Mouse (Mus musculus): ENCODE data around the gene A530016L24Rik. TPM values are rescaled to one million over a fixed set of nuclear protein-coding genes. Genes with fewer than 3 reads are reported as not detected.

The A530016L24Rik gene
- total and polyA plus RNA-seq, 3 experiments = not detected

DNA sequence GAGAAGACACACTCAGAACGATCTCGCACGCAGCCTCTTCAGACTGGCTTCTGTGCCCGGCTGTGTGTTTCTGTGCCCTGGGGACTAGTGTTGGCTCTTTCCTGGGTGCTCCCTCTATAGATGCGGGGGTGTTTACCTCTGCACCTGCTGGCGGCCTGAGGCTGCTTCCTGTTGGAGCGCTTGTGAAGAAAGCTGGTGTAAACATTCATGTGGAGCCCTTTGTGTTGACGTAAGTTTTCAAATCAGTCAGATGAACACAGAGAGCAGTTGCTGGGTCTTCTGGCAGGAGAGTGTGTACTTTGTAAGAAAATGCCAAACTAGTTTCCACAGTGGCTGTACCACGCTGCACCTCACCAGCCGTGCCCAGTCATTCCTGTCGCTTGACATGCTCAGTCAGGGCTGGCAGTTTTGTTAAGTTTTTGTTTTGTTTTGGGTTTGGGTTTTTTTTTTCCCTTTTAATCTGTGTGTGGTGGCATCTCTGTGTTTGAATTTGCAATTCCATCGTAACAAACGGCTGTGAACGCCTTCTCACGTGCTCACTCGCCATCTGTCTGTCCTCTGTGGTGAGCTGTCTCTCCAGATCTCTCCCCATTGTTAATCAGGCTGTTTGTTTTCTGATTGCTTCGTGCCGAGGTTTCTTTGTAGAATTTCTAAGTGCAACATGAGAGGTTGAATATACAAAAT lies 40.0 kb upstream of the A530016L24Rik start:
- H3K79me2 ChIP-seq (replicated peaks; ENCODE audit: control insufficient read depth, extremely low read depth, insufficient read depth, poor library complexity, severe bottlenecking) = no peaks in the 10 kb centered on the region
- no peak overlapping the region for H3K4me2 ChIP-seq (ENCODE audit: insufficient read depth, low read depth, poor library complexity, severe bottlenecking)
- no peak overlapping the region for H3K4me3 ChIP-seq (replicated peaks in 1 of 3; ENCODE audit: low read depth in 2 of 3, low read length in 2 of 3, poor library complexity in 1 of 3)
- H3K4me1 ChIP-seq (ENCODE audit: control insufficient read depth in 1 of 2, insufficient read depth in 2 of 2) = no peaks in the 10 kb centered on the region
- TF ChIP-seq UBTF (IDR thresholded peaks at IDR 0.05; ENCODE audit: low read depth, low read length) = no peak
- TF ChIP-seq CHD1 (IDR thresholded peaks at IDR 0.05; ENCODE audit: low read depth, low read length) = no peak
- no peak for TF ChIP-seq KAT2A (IDR thresholded peaks at IDR 0.05; ENCODE audit: insufficient replicate concordance, low read length)
- no peak for TF ChIP-seq EP300 (IDR thresholded peaks at IDR 0.05; ENCODE audit: low read length)
- no peak for TF ChIP-seq JUND (conservative IDR thresholded peaks at IDR 0.05; ENCODE audit: low read depth, low read length)
- TF ChIP-seq MYC (IDR thresholded peaks at IDR 0.05; ENCODE audit: low read depth, low read length) = no peak
- TF ChIP-seq E2F4 (IDR thresholded peaks at IDR 0.05; ENCODE audit: insufficient replicate concordance, low read depth, low read length) = no peak
- no peak for TF ChIP-seq POLR2A (IDR thresholded peaks at IDR 0.05; ENCODE audit: low read depth, low read length)
- no peak for TF ChIP-seq GABPA (IDR thresholded peaks at IDR 0.05; ENCODE audit: insufficient replicate concordance, low read depth, low read length)
- TF ChIP-seq TCF12 (IDR thresholded peaks at IDR 0.05; ENCODE audit: low read depth, low read length) = no peak
- no peak for TF ChIP-seq JUN (IDR thresholded peaks at IDR 0.05; ENCODE audit: insufficient read depth, low read depth, low read length)
- no peak for TF ChIP-seq IRF4 (IDR thresholded peaks at IDR 0.05; ENCODE audit: low read depth, low read length)
- no peak for TF ChIP-seq PAX5 (IDR thresholded peaks at IDR 0.05; ENCODE audit: low read length)
- no peak for TF ChIP-seq ZKSCAN1 (IDR thresholded peaks at IDR 0.05; ENCODE audit: borderline replicate concordance, low read depth, low read length)
- no peak for TF ChIP-seq CHD2 (IDR thresholded peaks at IDR 0.05; ENCODE audit: low read length)
- in situ Hi-C loops (cut with MboI; ENCODE audit: low pct_ligation_motif_present, low pct_unique_long_range_greater_than_20kb, low sequenced_read_pairs) (no loop called here), dilution Hi-C loops (cut with MboI; ENCODE audit: extremely low pct_ligation_motif_present, extremely low pct_unique_long_range_greater_than_20kb, low sequenced_read_pairs) (no loop called here)
- H3K27me3 ChIP-seq (replicated peaks) = peaks cover 83% of the 10 kb centered on the region
- peaks cover 16% of the 10 kb centered on the region for H3K9me3 ChIP-seq (replicated peaks; ENCODE audit: low read length)
- no peak overlapping the region for H3K27ac ChIP-seq (ENCODE audit: insufficient read depth, low read depth)
- H3K36me3 ChIP-seq (replicated peaks in 1 of 2; ENCODE audit: control insufficient read depth in 1 of 2, insufficient read depth in 1 of 2, low read length in 1 of 2) = no peaks in the 10 kb centered on the region
- no peak for DNase-seq (ENCODE audit: extremely low read depth)
- no peak overlapping the region for H3K9ac ChIP-seq (ENCODE audit: insufficient read depth, low read depth)

DNA sequence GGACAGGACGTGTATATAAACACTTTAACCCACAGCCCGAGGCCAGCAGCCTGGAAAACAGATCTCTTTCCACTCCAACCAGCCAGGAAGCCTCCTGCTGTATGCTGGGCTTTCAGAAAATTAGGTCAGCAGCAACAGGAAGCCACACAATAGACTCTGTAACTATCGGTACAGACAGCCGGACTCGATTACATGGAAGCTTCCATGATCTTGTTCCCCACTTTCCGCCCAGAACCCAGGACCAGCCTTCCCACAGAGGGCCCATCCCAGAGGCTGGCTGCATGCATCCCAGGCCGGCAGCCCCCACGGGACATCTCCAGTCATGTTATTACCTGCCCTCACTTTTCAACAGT lies 39.4 kb upstream of the A530016L24Rik start:
- dilution Hi-C loops (cut with MboI; ENCODE audit: extremely low pct_ligation_motif_present, extremely low pct_unique_long_range_greater_than_20kb, low sequenced_read_pairs) = no loop called here

More for the DNA sequence above, 39.4 kb upstream of the A530016L24Rik start:
- Histone ChIP-seq H3K9me3 (replicated peaks; ENCODE audit: low read length) (peaks cover 16% of the 10 kb centered on the region), H3K79me2 (replicated peaks; ENCODE audit: control insufficient read depth, extremely low read depth, insufficient read depth, poor library complexity, severe bottlenecking) (no peaks in the 10 kb centered on the region), H3K36me3 (replicated peaks in 1 of 2; ENCODE audit: control insufficient read depth in 1 of 2, insufficient read depth in 1 of 2, low read length in 1 of 2) (no peaks in the 10 kb centered on the region), H3K27me3 (replicated peaks) (peaks cover 84% of the 10 kb centered on the region), H3K4me1 (ENCODE audit: control insufficient read depth in 1 of 2, insufficient read depth in 2 of 2) (no peaks in the 10 kb centered on the region), H3K9ac (ENCODE audit: insufficient read depth, low read depth) (no peak overlapping the region), H3K4me2 (ENCODE audit: insufficient read depth, low read depth, poor library complexity, severe bottlenecking) (no peak overlapping the region), H3K4me3 (replicated peaks in 1 of 3; ENCODE audit: low read depth in 2 of 3, low read length in 2 of 3, poor library complexity in 1 of 3) (no peak overlapping the region), H3K27ac (ENCODE audit: insufficient read depth, low read depth) (no peak overlapping the region)
- in situ Hi-C loops (cut with MboI; ENCODE audit: low pct_ligation_motif_present, low pct_unique_long_range_greater_than_20kb, low sequenced_read_pairs) = no loop called here
- no peak for DNase-seq (ENCODE audit: extremely low read depth)
- TF ChIP-seq GABPA (IDR thresholded peaks at IDR 0.05; ENCODE audit: insufficient replicate concordance, low read depth, low read length) = no peak

All from CH12.LX (cell line).